Mouse (Mus musculus): Measurements from ENCODE around the gene Zfp942. TPM values are rescaled to one million over a fixed set of nuclear protein-coding genes. Genes with fewer than 3 reads are reported as not detected.
"Not testable (repeated sequence)": the region's sequence is repeated elsewhere in the genome, so short reads cannot be mapped to it uniquely, and the experiment has no call there.

The Zfp942 gene
- total RNA-seq (2018; cell fraction: chromatin; rRNA removed): 10 to 100 TPM; 16.8 to 68.7 (median 47.4) TPM
- total RNA-seq (2018; cell fraction: cytosol; rRNA removed): 10 to 100 TPM in 1 of 26 experiments, 1 to 10 TPM in 25; 3.2 to 11.2 (median 7.5) TPM
- 10 to 100 TPM; 15.3 to 77.9 (median 27.1) TPM for total RNA-seq (2018; cell fraction: nucleus; rRNA removed)
- 7.4 to 17.9 TPM (median 9.0 TPM) in 3 replicates for polyA plus RNA-seq (2018)

- Histone ChIP-seq H3K27ac (peak within 1 kb of the TSS; percentile 58), H3K79me2 (ENCODE audit: inconsistent target) (peaks cover 87% of the 10 kb centered on the region), H3K4me3 (ENCODE audit: inconsistent target) (peak within 1 kb of the TSS; percentile 60)
- WGBS (ENCODE audit: missing documents): under 1% methylated on average over 35 of the region's 55 CpGs
- not testable (repeated sequence) for H3K36me3 ChIP-seq (ENCODE audit: inconsistent target)
Observed at GRCm38 (mm10) chr17:21962107-21962907, at the start of gene Zfp942, which contains the start of gene Zfp943. Zfp942 (minus strand) TSS chr17:21962464. Zfp943 (plus strand) TSS chr17:21962552.

DNA sequence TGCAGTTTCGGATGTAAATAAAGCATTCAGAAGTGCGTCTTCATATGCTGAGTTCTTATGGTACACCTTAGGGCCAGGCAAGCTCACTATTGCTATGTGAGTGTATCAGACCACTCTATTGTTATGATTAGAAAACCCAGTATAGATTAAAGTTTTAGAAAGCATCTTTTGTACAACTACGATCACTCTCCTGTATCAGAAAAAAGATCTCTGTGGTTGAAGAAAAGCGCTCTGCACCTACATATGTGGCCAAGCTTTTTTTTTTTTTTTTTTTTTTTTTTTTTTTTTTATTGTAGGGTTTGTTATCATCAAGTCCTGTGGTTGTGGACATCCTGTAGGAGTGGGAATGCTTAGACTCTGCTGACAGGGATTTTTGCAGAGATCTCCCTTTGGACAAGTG is 1.0 kb upstream of the Zfp942 start:
- peaks cover 84% of the 10 kb centered on the region for H3K79me2 ChIP-seq (ENCODE audit: inconsistent target)
- no peaks in the 10 kb centered on the region for H3K36me3 ChIP-seq (ENCODE audit: inconsistent target)
- 14% methylated on average over 4 of the region's 4 CpGs for WGBS (ENCODE audit: missing documents)
- H3K27ac ChIP-seq: no peak overlapping the region
- H3K4me3 ChIP-seq (ENCODE audit: inconsistent target): peak overlapping the region; percentile 60

GRCm38 (mm10) chr17:21909456-21910052 is 52.7 kb downstream of the Zfp942 start, which contains the start of gene Zfp995:
Zfp995 (minus strand) TSS chr17:21909926.
- not testable (repeated sequence) for H3K36me3 ChIP-seq (ENCODE audit: inconsistent target); H3K79me2 ChIP-seq (ENCODE audit: inconsistent target); H3K27ac ChIP-seq
- H3K4me3 ChIP-seq (ENCODE audit: inconsistent target): peak within 1 kb of the TSS; percentile 58
- 2% methylated on average over 24 of the region's 24 CpGs for WGBS (ENCODE audit: missing documents)

- H3K27ac ChIP-seq: no peak overlapping the region
- 33% methylated on average over 3 of the region's 3 CpGs for WGBS (ENCODE audit: missing documents)
- H3K79me2 ChIP-seq (ENCODE audit: inconsistent target): no peaks in the 10 kb centered on the region
- H3K4me3 ChIP-seq (ENCODE audit: inconsistent target): peak overlapping the region; percentile 58
- H3K36me3 ChIP-seq (ENCODE audit: inconsistent target): no peaks in the 10 kb centered on the region
Observed at GRCm38 (mm10) chr17:21909039-21909438, 53.2 kb downstream of the Zfp942 start.

Other genes with a start within 250 kb of the Zfp942 start
- gene Zfp229, start 231.7 kb downstream of the Zfp942 start, polyA plus RNA-seq (2018): 1.2 to 3.1 TPM (median 2.6 TPM) in 3 replicates
- 0.27 to 1.2 TPM (median 0.48 TPM) in 3 replicates for gene Zfp820, start 116.7 kb downstream of the Zfp942 start, polyA plus RNA-seq (2018)
- gene Zfp995, start 52.5 kb downstream of the Zfp942 start, polyA plus RNA-seq (2018): 5.2 to 14.3 TPM (median 5.4 TPM) in 3 replicates
- gene Zfp943, start 88 bp upstream of the Zfp942 start, polyA plus RNA-seq (2018): 9.9 to 23.5 TPM (median 13.6 TPM) in 3 replicates
- gene Zfp947, start 203.7 kb upstream of the Zfp942 start, polyA plus RNA-seq (2018): 1.4 to 3.0 TPM (median 2.0 TPM) in 3 replicates